Mouse (Mus musculus) forebrain, postnatal 0 days (tissue): ENCODE data around the gene Gbgt1. TPM values are rescaled to one million over a fixed set of nuclear protein-coding genes. Genes with fewer than 3 reads are reported as not detected.

ENCODE experiments used
- ATAC-seq: fragments of 200-750 bp; cut with Nextera tagmentation; 2 replicates; pipeline ENCODE4 v1.8.0; 2017; ENCODE audit warnings: mild to moderate bottlenecking, moderate library complexity
- DNase-seq: peaks from one replicate; pipeline ENCODE4 v3.0.0-alpha.2; 2015
- H3K27ac ChIP-seq: fragments of 300-500 bp; sonication (generic); 2 replicates; pipeline ENCODE4 v1.5.1; 2014; ENCODE audit warnings: low read depth, mild to moderate bottlenecking, antibody characterized with exemption, low read length, moderate library complexity, mixed read lengths
- H3K27me3 ChIP-seq: fragments of 300-500 bp; sonication (generic); 2 replicates; pipeline ENCODE4 v1.6.1; 2014; ENCODE audit warnings: mild to moderate bottlenecking, low read length, mixed read lengths; ENCODE audit not compliant: insufficient read depth
- H3K36me3 ChIP-seq: fragments of 300-500 bp; sonication (generic); 2 replicates; pipeline ENCODE4 v1.6.1; 2014; ENCODE audit warnings: mild to moderate bottlenecking, moderate library complexity; ENCODE audit not compliant: insufficient read depth
- H3K4me1 ChIP-seq: fragments of 300-500 bp; sonication (generic); 2 replicates; pipeline ENCODE4 v1.6.1; 2014; ENCODE audit warnings: antibody characterized with exemption; ENCODE audit not compliant: insufficient read depth
- H3K4me2 ChIP-seq: fragments of 300-500 bp; sonication (generic); 2 replicates; pipeline ENCODE4 v1.6.1; 2014; ENCODE audit warnings: low read depth, mild to moderate bottlenecking, moderate library complexity
- H3K4me3 ChIP-seq: fragments of 300-500 bp; sonication (generic); 2 replicates; pipeline ENCODE4 v1.5.1; 2014; ENCODE audit warnings: low read depth, low read length, mixed read lengths
- H3K9ac ChIP-seq: fragments of 300-500 bp; sonication (generic); 2 replicates; pipeline ENCODE4 v1.6.1; 2014; ENCODE audit warnings: mild to moderate bottlenecking
- H3K9me3 ChIP-seq: fragments of 300-500 bp; sonication (generic); 2 replicates; pipeline ENCODE4 v1.6.1; 2016; ENCODE audit warnings: low read length
- CTCF ChIP-seq: sonication (generic); IDR thresholded peaks from 2 replicates; pipeline ENCODE4 v1.5.1; 2016; ENCODE audit warnings: antibody characterized with exemption, control low read depth, low read depth
- WGBS: fragments of 180-500 bp; shearing (Covaris S2); extraction: QIAGEN DNeasy Blood & Tissue Kit; methylation state at CpG from one replicate; pipeline ENCODE4 v1.1.7; 2014; 5-methylcytosine and 5-hydroxymethylcytosine counted together
- polyA plus RNA-seq: library from polyadenylated mRNA; unstranded; fragments of >200 nt; fragmentation: Nextera tagmentation; extraction: Ambion mirVana; gene quantifications from 2 replicates; pipeline ENCODE4 v1.2.1, GENCODE M21; 2015
- total RNA-seq: library from RNA; depleted of rRNA; stranded (reverse); fragments of >200 nt; gene quantifications from 2 replicates; pipeline ENCODE4 v1.2.3, GENCODE M21; 2014

Gene Gbgt1
- total and polyA plus RNA-seq, 2 experiments from 2014 or later = 0.54 to 4.9 TPM

GRCm38 (mm10) chr2:28535263-28535540, 38.5 kb downstream of the Gbgt1 start:
- ATAC-seq (no peak), DNase-seq (no peak)
- TF ChIP-seq CTCF = no peak
- H3K4me1 ChIP-seq = peaks cover 66% of the 10 kb centered on the region
- no peaks in the 10 kb centered on the region for H3K9me3 ChIP-seq
- H3K9ac ChIP-seq = peak overlapping the region; percentile 68; the same call in 1 of the 2 replicates
- 0 out of 2 replicates have a peak, but pooled peaks cover under 1% of the 10 kb centered on the region for H3K36me3 ChIP-seq
- no peaks in the 10 kb centered on the region for H3K27me3 ChIP-seq
- no peak overlapping the region for H3K4me3 ChIP-seq
- H3K27ac ChIP-seq = peak overlapping the region; percentile 77
- WGBS = 24% methylated on average over 4 of the region's 4 CpGs
- H3K4me2 ChIP-seq = peak overlapping the region; percentile 87

- Histone ChIP-seq H3K27me3 (no peaks in the 10 kb centered on the region), H3K4me1 (peaks cover 66% of the 10 kb centered on the region), H3K4me3 (no peak overlapping the region), H3K9me3 (no peaks in the 10 kb centered on the region), H3K9ac (peak overlapping the region; percentile 68; the same call in 1 of the 2 replicates), H3K27ac (peak overlapping the region; percentile 77; the same call in 1 of the 2 replicates), H3K36me3 (0 out of 2 replicates have a peak, but pooled peaks cover 5% of the 10 kb centered on the region), H3K4me2 (peak overlapping the region; percentile 87)
- ATAC-seq = no peak
- 10% methylated on average over 7 of the region's 7 CpGs for WGBS
- DNase-seq = peak; percentile 59
- TF ChIP-seq CTCF = no peak
Observed at GRCm38 (mm10) chr2:28535650-28536049, 39.0 kb downstream of the Gbgt1 start.

- WGBS = 49% methylated on average over 4 of the region's 4 CpGs
- H3K4me2 ChIP-seq = no peak overlapping the region; the same call in 1 of the 2 replicates
- ATAC-seq = no peak
Observed at GRCm38 (mm10) chr2:28536166-28536565, 39.5 kb downstream of the Gbgt1 start.

GRCm38 (mm10) chr2:28536766-28537633, 40.3 kb downstream of the Gbgt1 start:
- Histone ChIP-seq H3K4me1 (peaks cover 66% of the 10 kb centered on the region), H3K4me3 (no peak overlapping the region), H3K9ac (no peak overlapping the region), H3K27me3 (no peaks in the 10 kb centered on the region), H3K36me3 (peaks cover 15% of the 10 kb centered on the region; the same call in 1 of the 2 replicates), H3K4me2 (no peak overlapping the region), H3K9me3 (no peaks in the 10 kb centered on the region), H3K27ac (peak overlapping the region; percentile 54; the same call in 1 of the 2 replicates)
- ATAC-seq (no peak), DNase-seq (no peak)
- WGBS = 70% methylated on average over 11 of the region's 11 CpGs
- TF ChIP-seq CTCF = no peak

More at GRCm38 (mm10) chr2:28536166-28536565, 39.5 kb downstream of the Gbgt1 start:
- H3K4me3 ChIP-seq = no peak overlapping the region
- H3K27me3 ChIP-seq = no peaks in the 10 kb centered on the region
- no peak overlapping the region for H3K9ac ChIP-seq
- TF ChIP-seq CTCF = no peak
- H3K9me3 ChIP-seq = no peaks in the 10 kb centered on the region
- 0 out of 2 replicates have a peak, but pooled peaks cover 8% of the 10 kb centered on the region for H3K36me3 ChIP-seq
- peaks cover 66% of the 10 kb centered on the region for H3K4me1 ChIP-seq
- H3K27ac ChIP-seq = peak overlapping the region; percentile 77; the same call in 1 of the 2 replicates
- DNase-seq = no peak

GRCm38 (mm10) chr2:28537634-28537920, 40.9 kb downstream of the Gbgt1 start:
- WGBS = 29% methylated on average over 4 of the region's 4 CpGs
- Histone ChIP-seq H3K9ac (no peak overlapping the region), H3K4me3 (no peak overlapping the region), H3K4me2 (no peak overlapping the region), H3K27ac (0 out of 2 replicates have a peak overlapping the region, but pooled peaks have one; percentile 21), H3K9me3 (no peaks in the 10 kb centered on the region), H3K27me3 (no peaks in the 10 kb centered on the region), H3K36me3 (peaks cover 20% of the 10 kb centered on the region), H3K4me1 (peaks cover 63% of the 10 kb centered on the region)
- DNase-seq = no peak
- no peak for ATAC-seq
- TF ChIP-seq CTCF = no peak

GRCm38 (mm10) chr2:28537995-28538816, 41.5 kb downstream of the Gbgt1 start:
- DNase-seq (no peak), ATAC-seq (no peak)
- Histone ChIP-seq H3K27ac (peak overlapping the region; percentile 74), H3K9ac (no peak overlapping the region), H3K4me3 (no peak overlapping the region), H3K4me1 (peaks cover 58% of the 10 kb centered on the region), H3K36me3 (peaks cover 26% of the 10 kb centered on the region), H3K9me3 (no peaks in the 10 kb centered on the region), H3K27me3 (no peaks in the 10 kb centered on the region), H3K4me2 (no peak overlapping the region)
- no peak for TF ChIP-seq CTCF
- WGBS = 66% methylated on average over 8 of the region's 8 CpGs

- Histone ChIP-seq H3K4me2 (no peak overlapping the region), H3K27me3 (no peaks in the 10 kb centered on the region), H3K9ac (no peak overlapping the region), H3K9me3 (no peaks in the 10 kb centered on the region), H3K4me1 (peaks cover 54% of the 10 kb centered on the region), H3K4me3 (no peak overlapping the region), H3K36me3 (peaks cover 32% of the 10 kb centered on the region), H3K27ac (peak overlapping the region; percentile 74)
- 27% methylated on average over 1 of the region's 1 CpGs for WGBS
- ATAC-seq (peak; percentile 16; the same call in 1 of the 2 replicates), DNase-seq (peak; percentile 47)
- TF ChIP-seq CTCF = no peak
Observed at GRCm38 (mm10) chr2:28538817-28539128, 42.1 kb downstream of the Gbgt1 start.
